Mouse (Mus musculus): ENCODE results near the gene Mfn1.

Mfn1 gene

DNA sequence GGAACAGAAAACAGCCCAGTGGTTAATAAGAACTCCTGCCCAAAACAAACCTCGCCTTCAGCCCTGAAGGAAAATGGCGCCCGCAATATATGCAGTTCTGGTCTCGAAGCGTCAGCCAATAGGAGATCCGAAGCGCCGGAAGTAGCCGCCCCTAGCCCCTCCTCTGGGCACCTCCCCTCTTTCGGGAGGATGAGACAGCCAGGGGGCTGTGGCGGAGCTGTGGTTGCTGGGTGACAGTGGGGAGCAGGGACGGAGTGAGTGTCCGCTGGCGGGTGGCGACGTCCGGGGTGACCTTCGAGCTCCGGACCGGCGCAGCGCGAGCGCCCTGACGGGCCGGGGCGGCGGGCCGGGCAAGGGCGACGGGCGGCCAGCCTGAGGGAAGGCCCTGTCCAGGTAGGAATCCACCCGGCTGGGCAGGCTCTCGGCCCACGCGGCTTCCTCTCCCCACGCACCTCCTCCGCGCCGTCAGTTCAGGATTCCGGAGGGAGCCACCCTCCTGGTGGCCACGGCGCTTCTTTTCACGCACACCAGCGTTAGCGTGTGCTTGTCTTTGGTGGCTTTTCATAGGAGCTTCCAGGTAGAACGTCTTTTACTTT is at the start of gene Mfn1:
Mfn1 (plus strand) TSS at position 163 of the 596 bp plus-strand sequence.
- DNase-seq, result peak; percentile 87 to 88

DNA sequence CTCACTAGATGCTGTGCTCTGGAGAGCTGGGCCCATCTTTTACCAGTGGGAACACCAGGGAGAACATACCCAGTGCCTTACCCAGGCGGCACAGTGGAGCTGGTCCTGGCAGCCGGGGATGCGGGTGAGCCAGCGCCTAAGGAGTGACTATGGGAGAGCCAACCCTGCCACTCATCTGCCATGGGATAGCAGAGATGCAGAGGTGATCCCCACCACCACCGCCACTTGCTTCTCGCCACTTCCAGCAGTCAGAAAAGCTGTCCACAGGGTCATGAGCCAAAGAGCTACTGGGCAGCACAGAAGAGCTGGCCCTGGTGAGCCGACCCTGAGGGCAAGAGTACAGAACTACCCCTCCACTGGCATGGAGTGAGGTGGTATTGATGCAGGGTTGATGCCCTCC is 49.3 kb upstream of the Mfn1 start:
- DNase-seq, result no peak

DNA sequence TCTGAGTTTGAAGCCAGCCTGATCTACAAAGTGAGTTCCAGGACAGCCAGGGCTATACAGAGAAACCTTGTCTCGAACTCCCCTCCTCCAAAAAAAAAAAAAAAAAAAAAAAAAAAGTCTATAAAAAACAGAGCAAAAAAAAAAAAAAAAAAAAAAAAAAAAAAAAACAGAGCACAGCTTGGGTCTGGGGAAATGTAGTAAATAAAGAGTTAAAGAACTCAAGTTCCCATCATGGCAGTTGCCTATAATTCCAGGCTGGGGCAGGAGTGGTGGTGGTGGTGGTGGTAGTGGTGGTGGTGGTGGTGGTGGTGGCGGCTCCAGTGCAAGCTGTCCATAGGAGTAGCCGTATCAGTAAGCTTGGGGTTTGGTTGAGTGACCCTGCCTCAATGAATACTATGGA is 46.2 kb upstream of the Mfn1 start:
- no peak for DNase-seq

DNA sequence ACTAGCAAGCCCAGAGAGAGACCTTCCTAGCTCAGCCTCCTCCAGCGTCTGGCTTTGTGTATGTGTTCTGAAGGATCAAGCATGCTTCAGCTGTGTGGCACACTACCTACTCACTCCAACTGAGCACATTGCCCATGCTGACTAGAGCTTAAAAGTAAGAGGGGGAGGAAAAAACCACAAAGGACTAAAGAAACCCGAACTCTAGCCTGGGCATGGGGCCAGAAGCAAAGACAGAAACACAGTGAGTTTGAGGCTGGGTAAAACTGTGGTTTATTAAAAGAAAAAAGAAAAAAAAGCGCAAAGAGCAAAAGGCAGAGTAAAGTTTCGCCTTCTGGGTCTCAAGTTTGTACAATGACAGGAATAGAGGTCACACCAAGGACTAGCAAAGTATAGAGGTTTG is 42.7 kb upstream of the Mfn1 start:
- no peak for DNase-seq

DNA sequence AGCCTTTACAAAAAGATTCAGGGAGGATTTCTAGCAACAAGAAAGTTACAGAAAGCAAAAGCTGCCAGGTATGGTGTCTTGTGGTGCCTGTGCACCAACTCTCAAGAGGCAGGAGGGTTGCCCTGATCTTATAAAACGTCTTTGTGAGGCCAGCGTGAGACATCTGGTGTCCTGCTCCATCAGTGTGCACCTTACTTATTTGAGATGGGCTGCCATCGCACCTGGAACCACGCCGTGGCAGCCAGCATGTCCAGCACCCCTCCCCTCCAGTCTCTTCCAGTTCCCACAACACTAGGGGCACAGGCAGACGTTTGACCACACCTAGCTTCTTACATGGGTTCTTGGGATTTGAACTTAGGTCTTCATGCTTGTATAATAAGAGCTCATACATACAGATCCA is 41.1 kb upstream of the Mfn1 start:
- DNase-seq, result no peak

DNA sequence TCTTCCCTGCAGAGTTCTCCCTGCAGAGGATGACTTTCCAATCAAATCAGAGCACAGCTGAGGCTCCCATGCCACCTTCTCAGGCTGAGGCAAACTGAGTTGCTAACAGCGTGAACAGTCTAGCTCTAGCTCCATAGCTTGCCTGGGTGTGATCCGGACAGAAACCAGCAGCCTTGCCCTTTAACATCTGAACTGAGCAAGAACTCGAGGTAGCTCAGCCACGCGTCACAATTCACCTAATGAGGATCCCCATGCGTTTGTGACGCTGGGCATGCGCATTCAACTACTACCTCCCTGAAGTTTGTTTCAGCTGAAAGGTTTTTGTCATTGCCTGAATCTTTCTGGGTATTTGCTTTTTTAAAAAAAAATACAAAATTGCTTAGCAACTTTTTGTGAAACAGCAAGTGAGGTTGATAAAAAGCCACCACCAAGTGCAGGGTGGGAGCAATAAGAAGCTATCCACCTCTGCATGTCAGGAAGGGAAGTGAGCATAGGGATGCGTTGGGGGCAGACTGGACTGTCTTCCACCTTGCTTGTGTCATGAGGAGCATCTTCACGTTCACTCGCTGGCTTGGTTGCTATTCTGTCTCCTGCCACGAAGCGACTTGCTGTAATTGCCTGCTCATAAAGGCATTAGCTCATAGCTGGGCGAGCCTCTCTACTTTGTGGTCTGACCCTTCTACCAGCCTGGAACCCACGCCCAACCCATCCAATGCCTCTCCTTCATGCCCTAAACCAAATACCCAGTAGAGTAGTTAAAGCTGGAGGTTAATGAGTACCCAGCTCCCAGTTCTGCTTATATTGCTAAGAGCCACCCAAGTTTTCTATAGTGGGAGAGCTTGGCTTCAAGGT is 39.0 kb upstream of the Mfn1 start:
- peak; percentile 52 to 62 for DNase-seq

DNA sequence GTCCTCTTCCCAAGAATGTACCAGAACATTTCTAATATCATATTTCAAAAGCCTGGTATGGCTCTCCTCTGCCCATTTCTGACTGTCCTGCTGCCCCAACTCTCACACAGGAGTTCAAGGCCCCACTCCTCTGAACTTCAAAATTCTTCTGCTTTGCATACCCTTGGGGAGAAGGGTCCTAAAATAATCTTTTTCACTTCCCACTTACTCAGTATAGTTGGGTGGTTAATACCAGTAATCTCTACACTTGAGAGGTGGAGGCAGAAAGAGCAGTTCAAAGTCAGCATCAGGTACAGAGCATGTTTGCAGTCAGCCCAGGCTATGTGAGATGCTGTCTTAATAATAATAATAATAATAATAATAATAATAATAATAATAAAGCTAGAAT is 38.3 kb upstream of the Mfn1 start:
- no peak for DNase-seq

DNA sequence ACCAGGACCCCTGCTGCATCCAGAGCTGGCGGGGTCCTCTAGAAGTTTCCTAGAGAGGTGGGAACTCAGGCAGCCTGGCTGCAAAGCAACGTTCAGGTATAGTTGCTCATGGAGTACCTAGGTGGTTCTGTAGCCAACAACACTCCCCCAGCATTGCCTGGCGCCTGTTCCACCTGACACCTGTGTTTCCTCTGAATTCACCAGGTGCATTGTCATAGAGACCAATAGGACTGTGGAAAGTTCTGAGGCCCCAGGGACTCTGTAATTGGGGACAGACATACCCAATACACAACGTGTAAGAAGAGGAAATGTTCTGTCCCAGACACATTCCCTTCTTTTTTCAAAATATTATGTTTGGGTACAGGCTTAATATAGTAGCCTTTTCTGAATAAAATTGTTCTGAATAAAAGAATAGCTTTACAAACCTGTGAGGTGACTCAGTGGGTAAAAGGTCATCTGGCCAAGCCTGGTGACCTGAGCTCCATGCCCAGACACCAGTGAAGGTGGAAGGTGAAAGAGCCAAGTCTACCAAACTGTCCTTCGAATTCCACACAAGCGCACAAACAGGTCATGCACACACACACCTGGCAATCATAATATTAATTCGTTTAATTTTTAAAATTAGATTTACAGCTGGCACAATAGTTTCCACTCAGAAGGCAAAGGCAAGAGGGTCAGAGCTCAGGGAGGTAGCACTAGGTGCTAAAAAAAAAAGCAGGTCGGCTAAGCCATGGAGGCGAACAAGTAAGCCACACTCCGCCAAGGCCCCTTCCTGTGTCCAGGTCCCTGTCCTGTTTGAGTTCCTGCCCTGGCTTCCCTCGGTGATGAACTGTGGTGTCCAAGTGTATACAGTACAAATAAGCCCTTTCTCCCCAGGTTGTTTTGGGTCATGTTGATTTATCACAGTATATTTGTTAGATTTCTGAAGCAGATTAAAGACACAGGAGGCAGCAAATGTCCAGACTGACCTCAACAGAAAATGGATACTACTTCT is 36.9 kb upstream of the Mfn1 start, which contains the start of gene Kcnmb3:
Kcnmb3 (minus strand) TSS at position 135 of the 994 bp plus-strand sequence.
- no peak for DNase-seq

DNA sequence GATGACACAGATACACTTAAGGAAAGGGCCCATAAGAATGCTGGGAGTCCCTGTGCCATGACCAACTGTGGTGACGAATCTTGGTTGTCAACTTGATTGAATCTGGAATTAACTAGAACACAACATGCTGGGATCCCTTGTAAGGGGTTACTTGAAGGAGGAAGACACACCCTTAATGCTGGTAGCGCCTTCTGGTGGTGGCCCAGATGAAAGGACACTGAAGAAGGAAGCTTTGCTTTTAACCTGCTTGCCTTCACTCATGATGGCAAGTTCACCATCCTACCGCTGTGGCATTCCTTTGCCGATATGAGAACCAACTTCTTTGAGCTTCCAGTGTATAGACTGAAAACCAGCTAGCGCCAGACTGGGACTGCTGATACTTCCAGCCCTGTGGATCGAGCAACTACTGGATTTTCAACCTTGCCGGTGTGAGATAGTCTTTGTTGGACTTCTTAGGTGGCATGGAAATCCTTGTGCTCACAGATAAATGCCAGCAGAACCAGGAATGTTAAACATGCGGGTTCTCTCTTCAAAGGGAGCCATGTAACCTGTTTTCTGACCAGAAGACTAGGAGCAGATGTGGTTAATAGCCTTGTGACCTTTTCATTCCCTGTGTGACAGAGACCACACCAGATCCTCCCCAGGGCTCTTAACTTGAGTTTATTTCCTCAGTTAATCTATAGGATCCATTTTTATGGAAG is 34.7 kb upstream of the Mfn1 start:
- DNase-seq, result peak; percentile 37 to 64

DNA sequence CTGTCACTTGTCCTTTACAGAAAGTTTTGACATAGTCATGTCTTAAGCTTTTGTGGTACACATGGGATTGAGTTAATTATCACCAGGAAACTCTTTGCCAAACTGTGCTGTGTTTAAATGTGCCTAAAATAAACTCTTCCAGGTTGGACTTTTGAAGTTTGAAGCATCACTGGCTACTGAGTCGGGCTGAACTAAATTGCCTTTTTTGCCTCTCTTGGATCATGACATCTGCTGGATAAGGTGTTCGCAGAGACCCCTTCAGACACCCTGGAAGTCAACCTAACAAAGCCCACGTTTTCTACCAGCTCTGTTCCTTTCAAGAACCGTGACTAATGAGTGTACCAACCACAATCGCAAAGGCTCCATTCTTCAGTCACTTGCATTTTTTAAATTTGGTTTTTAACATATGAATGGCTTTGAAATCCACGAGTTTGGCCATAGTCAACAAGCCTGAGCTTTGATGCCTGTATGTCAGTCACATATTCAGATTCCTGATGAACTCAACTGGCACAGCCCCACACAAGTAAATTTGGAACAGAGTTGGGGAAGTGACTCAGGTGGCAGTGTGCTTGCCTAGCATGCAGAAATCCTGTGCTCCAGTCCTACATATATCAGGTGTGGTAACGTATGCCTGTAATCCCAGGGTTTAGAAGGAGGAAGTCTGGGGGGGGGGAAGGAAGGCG is 34.0 kb upstream of the Mfn1 start:
- DNase-seq, result no peak

DNA sequence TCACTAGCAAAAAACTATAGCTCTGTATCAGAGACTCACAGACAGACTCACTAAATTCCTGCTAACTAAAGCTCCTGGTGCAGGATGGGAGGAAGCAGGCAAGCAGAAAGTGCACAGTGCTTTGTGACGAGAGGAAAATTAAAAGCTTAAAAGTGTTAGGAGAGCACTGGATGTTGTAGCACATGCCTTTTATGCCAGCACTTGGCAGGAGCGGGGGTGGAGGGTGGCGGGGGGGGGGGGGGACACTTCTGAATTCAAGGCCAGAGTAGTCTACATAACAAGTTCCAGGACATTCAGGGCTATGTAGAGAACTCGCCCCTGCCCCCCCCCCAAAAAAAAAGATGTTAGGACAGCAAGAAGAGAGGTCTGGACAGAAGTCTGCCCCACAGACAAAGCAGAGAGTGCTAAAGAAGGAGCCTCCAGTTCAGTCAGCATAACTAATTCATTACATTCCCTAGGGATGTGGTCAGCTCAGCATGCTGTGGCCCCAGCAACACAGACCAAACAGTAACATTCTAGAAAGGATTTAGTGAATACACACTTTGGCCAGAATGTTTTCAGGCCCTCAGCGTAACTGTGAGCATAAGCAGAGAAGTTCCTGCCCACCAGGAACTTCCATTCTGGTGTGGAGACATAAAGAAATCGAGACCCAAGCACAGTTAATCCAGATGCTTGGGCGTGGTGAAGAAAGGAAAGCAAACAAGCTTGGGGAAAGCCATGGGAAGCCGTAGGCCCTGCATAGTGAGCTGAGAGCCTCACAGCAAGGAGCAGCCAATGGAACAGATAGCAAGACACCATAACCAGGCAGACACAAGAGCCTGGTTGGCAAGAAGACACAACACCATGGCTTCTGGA is 33.2 kb upstream of the Mfn1 start:
- no peak for DNase-seq

DNA sequence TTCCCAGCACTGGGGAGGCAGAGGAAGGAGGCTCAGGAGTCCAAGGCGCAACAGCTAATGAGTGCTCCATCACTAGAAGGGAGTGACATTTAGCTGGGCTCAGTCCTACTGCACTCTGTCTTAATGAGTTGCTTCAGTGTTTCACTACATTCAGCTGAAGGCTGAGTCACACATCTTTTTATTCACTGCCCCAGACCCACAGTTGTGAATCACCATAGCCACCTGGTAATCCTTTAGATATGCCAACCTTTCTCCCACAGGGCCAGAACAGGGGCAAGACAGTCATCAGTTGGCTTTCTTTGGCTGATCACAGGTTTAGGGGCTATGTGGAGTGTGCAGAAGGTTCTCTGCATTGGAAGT is 32.6 kb upstream of the Mfn1 start:
- no peak for DNase-seq

DNA sequence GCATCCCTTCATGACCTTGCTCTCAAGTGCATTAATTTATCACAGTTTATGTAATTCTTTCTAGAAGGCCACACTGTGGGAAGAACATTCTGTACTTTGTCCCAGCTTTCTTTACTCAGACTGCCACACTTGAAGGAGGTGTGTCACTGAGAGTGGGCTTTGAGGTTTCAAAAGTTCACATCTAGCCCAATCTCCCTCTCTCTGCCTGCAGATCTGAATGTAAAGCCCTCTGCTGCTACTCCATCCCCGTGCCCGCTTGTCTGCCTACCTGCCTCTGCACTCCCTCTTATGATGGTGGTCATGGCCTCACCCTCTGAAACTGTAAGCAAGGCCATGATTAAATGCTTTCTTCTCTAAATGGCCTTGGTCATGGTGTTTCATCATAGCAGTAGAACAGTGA is 28.9 kb upstream of the Mfn1 start:
- DNase-seq, result no peak

DNA sequence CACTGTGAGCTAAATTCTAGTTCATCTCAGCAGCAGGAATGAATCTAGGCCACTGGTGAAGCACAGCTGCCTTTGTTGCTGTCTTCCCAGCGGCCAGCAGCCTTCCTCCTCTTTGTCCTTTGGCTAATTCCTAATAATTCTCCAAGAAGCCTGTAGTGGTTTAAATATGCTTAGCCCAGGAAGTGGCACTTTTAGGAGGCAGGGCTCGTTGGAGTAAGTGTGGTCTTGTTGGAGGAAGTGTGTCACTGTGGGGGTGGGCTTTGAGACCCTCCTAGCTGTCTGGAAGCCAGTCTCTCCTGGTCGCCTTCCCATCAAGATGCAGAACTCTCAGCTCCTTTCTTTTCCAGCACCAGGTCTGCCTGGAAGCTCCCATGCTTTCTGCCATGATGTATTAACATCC is 23.4 kb upstream of the Mfn1 start:
- DNase-seq, result no peak

DNA sequence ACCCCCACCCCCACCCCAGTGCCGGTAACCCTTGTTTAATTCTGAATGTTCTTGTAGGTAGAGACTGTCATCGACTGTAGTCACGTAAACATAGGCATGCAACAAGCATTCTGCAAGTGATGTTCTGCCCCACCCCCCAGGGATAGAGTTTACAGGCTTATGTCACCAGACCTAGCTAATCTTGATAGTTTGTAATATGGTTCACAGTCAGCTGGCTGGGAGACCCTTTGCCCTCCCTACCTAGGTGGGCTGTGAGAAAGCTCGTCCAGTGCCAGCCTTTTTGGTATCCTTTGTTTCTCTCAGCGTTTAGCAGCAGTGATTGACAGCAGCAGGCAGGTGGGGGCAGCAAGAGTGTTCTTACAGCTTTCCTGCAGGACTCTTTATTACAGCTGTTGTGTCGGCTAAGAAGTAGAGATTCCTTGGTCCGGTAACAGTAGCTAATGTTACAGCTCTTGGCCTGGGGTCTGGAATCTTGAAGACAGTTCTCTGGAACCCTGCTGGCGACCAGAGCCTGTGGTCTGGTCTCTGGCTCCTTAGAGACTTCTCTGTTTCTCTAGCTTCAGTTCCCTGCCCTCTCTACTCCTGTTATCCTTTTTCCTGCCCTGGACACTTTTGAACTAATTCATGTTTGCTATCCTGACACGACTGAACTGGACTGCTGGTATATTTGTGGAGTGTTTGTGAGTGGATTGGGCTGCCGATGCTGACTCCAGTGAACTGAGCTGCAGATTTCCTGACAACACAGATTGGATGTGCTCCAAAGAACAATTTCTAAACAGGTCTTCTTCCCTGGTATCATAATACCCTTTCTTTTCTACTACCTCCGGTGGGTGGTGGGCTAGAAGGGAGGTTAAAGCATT is 22.7 kb upstream of the Mfn1 start:
- DNase-seq, result no peak

DNA sequence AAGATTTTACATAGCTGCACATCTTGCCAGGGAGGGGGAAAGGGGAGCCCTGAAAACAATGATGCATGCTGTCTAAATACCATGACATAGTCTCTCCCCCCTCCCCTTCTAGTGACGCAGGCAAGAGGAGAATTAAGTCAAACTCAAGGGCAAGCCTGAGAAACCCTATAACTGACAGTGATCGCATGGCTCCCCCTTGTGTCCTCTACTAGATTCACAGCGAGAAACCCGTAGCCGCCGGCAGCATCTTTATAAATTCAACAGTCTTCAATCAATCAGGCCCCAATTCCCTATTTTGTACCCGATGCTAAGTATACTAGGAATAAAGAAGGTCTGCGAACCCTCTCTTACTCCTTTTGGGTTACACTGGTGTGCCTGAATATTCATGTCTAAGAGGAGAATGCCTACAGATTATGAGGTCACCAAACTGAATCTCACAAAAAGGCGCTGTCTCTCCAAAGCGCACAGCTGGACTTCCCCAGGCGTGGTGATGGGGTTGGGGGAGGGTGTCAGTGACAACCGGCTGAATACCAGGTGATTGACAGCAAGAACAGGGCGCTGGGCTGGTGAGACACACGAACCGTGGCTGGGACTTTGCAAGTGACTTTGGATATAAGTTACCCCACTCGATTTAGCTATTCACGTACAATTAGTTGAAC is 20.5 kb upstream of the Mfn1 start:
- DNase-seq, result peak; percentile 46 to 72

DNA sequence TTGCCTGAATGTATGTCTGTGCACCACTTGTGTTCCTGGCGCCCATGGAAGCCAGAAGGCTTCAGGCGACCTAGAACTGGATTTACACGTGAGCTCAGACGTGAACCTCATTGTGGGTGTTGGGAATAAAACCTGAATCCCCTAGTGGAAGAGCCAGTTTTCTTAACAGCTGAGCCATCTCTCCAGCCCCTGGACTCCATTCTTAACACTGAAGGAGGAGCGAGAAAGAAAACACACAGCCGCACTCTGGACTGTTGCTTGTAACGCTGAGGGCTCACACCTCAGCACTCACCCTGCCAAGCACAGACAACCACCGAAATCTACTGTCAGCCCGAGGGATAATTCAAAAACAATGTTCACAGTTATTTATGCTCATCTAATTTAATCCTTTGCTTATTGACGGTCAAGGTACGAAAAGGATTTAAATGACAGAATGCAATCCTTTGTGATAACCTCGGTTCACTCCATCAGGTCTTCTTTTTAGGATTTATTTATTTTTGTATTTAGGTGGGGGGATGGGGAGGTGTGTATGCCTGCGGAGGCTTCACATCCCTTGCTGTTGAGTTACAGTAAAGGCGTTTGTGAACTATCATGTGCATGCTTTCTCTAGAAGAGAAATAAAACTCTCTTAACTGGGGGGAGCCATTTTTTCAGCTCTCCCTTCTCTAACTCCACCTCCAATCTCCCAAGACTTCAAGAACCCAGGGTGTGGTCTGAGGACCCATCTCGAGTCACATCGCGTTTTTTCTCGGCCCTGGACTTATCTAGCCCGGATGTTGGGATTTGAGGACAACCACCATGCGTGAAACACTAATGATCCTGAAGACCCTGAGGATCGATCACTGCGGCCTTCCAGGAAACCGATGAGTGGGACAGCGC is 19.5 kb upstream of the Mfn1 start, which contains the start of gene Zfp639:
Zfp639 (plus strand) TSS at position 764 of the 879 bp plus-strand sequence.
- DNase-seq, result no peak
